Mouse (Mus musculus) bone marrow, adult 2 months (tissue): ENCODE data around the gene Gm3594.
"Not testable (repeated sequence)": the region's sequence is repeated elsewhere in the genome, so short reads cannot be mapped to it uniquely, and the experiment has no call there.

ENCODE experiments used
- CTCF ChIP-seq: fragments of 200-500 bp; IDR thresholded peaks from 2 replicates; pipeline ENCODE4 v1.5.1; 2011; ENCODE audit warnings: low read length, control low read depth; ENCODE audit not compliant: control insufficient read depth, insufficient read depth
- POLR2A ChIP-seq: fragments of 200-500 bp; IDR thresholded peaks from 2 replicates; pipeline ENCODE4 v1.6.1; 2011; ENCODE audit warnings: low read depth, mild to moderate bottlenecking, control low read depth, low read length, borderline replicate concordance; ENCODE audit not compliant: control insufficient read depth

DNA sequence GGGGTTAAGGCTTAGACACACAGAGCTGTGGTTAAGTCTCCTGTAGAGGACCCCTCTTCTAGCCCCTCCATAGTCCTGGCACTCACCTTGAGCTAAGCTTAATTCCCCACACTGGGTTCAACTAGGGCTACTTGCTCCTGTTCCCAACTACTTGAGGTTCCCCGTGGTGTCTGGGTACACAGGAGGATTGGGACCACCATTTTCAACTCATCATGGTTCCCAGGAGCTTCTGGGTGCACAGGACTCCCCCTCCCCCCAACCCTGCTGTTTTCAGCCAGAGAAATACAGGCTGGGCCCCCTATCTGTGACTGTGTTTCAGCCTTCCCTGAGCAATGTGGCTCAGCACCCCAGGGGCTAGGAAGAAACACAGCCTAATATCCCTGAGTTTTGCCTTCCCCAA, 41.9 kb upstream of the Gm3594 start:
- TF ChIP-seq CTCF, POLR2A: not testable (repeated sequence)
